Mouse (Mus musculus) heart, embryonic 15.5 days (tissue): Measurements from ENCODE around the gene Tas1r2. TPM values are rescaled to one million over a fixed set of nuclear protein-coding genes. Genes with fewer than 3 reads are reported as not detected.

ENCODE experiments used
- ATAC-seq: fragments of 200-750 bp; cut with Nextera tagmentation; replicated peaks from 2 replicates; pipeline ENCODE4 v1.8.0; 2017; ENCODE audit warnings: low read depth, moderate TSS enrichment; ENCODE audit not compliant: insufficient number of reproducible peaks, insufficient read depth, low FRiP score
- H3K27ac ChIP-seq: fragments of 300-500 bp; sonication (generic); 2 replicates; pipeline ENCODE4 v1.5.1; 2015; ENCODE audit warnings: mild to moderate bottlenecking, inconsistent platforms
- H3K27me3 ChIP-seq: fragments of 300-500 bp; sonication (generic); 2 replicates; pipeline ENCODE4 v1.6.1; 2015; ENCODE audit warnings: inconsistent platforms
- H3K36me3 ChIP-seq: fragments of 300-500 bp; sonication (generic); 2 replicates; pipeline ENCODE4 v1.6.1; 2015; ENCODE audit warnings: mild to moderate bottlenecking, inconsistent platforms
- H3K4me1 ChIP-seq: fragments of 300-500 bp; sonication (generic); replicated peaks from 2 replicates; pipeline ENCODE4 v1.6.1; 2015; ENCODE audit warnings: inconsistent platforms
- H3K4me2 ChIP-seq: fragments of 300-500 bp; sonication (generic); 2 replicates; pipeline ENCODE4 v1.6.1; 2015; ENCODE audit warnings: inconsistent platforms, mild to moderate bottlenecking, moderate library complexity
- H3K4me3 ChIP-seq: fragments of 300-500 bp; sonication (generic); 2 replicates; pipeline ENCODE4 v1.5.1; 2015; ENCODE audit warnings: mild to moderate bottlenecking, inconsistent platforms
- H3K9ac ChIP-seq: fragments of 300-500 bp; sonication (generic); 2 replicates; pipeline ENCODE4 v1.6.1; 2015; ENCODE audit warnings: mild to moderate bottlenecking, inconsistent platforms
- H3K9me3 ChIP-seq: fragments of 300-500 bp; sonication (generic); replicated peaks from 2 replicates; pipeline ENCODE4 v1.6.1; 2016; ENCODE audit warnings: inconsistent platforms
- WGBS: fragments of 180-500 bp; shearing (Covaris S2); methylation state at CpG from one replicate; pipeline ENCODE4 v1.1.7; 2015; ENCODE audit warnings: mixed read lengths; 5-methylcytosine and 5-hydroxymethylcytosine counted together
- microRNA-seq: library from miRNA; unstranded; fragments of <30 nt; microRNA quantifications from one replicate; pipeline ENCODE4, GENCODE M21; 2016
- polyA plus RNA-seq: library from polyadenylated mRNA; unstranded; fragments of >200 nt; fragmentation: Nextera tagmentation; extraction: Ambion mirVana; gene quantifications from 2 replicates; pipeline ENCODE4 v1.2.1, GENCODE M21; 2015

Tas1r2 gene
- polyA plus RNA-seq, 1 experiment from 2014 or later, result not detected

DNA sequence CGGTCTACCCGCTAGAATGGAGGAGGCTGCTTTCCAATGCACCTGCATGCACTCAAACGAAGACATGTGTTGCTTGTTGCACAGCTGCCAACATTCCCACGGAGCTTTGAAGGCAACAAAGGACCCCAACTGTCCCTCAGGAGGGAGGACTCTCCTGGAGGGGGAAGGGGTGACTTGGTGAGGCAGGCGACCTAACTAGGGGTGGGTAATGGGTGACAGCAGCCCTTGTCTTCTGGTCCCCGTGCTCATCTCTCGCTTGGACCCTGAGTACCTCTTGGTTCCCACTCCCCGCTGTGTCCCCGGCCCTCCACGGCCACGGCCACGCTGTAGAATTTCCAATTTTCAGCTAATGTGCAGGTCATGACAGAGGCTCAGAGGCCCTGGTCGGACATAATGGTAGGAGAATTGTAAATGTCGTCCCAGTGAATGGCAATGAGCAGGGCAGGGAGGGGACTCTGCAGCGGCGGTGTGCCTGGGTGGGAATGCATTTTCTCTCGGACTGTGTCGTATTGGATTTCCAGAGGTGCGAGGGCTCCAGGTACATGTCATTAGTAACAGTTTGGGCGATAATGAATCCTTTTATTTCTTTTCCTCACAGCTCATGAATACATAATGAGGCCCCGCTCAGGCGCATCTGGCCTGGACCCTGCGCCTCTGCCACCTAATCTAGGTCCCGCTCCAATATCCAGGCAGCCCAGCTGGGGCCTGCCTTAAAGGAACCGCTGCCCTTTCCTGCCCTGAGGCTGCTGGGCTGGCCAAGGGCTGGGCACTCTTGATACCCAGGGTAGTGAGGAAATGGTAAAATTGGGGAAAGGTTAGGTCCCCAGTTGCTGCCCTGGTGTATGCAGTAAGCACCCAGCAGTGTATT is 57.4 kb downstream of the Tas1r2 start:
- ATAC-seq, result no peak
- Histone ChIP-seq H3K4me2 (no peak overlapping the region), H3K4me1 (no peaks in the 10 kb centered on the region), H3K4me3 (no peak overlapping the region), H3K9me3 (no peaks in the 10 kb centered on the region), H3K27me3 (peaks cover 33% of the 10 kb centered on the region), H3K9ac (no peak overlapping the region), H3K27ac (no peak overlapping the region), H3K36me3 (no peaks in the 10 kb centered on the region)
- 45% methylated on average over 25 of the region's 25 CpGs for WGBS

DNA sequence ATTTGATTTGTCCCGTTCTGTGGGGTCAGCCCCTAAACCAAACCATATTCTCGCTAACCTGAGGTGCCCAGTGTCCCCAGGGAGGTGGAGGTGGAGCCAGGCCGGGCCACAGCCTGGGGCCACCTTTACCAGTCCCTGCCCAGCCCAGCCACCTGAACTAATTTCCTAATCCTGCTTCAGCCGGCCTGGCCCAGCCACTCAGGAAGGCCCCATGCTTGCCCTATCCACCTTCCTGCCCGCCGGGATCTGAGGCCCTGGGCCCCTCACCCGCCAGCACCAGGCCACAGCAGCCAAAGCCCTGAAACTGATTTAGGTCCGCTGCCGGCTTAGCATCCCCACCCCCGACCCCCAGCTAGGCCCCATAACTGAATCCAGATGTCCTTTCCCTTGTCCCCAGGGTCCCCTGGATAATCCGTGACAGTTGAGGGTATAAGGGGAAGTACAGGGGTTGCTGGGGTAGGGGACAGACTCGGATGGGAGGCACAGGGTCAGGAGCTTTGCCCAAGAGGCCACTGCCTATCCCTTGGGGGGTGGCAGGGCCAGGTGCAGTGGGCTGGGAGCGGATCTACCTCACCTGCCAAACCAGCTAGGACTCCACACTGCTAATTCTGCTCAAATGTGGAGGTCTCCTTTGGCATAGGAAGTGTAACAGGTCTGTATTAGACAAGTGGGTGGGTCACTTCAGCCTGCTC is 62.0 kb downstream of the Tas1r2 start:
- H3K36me3 ChIP-seq, result no peaks in the 10 kb centered on the region
- H3K4me3 ChIP-seq, result no peak overlapping the region

DNA sequence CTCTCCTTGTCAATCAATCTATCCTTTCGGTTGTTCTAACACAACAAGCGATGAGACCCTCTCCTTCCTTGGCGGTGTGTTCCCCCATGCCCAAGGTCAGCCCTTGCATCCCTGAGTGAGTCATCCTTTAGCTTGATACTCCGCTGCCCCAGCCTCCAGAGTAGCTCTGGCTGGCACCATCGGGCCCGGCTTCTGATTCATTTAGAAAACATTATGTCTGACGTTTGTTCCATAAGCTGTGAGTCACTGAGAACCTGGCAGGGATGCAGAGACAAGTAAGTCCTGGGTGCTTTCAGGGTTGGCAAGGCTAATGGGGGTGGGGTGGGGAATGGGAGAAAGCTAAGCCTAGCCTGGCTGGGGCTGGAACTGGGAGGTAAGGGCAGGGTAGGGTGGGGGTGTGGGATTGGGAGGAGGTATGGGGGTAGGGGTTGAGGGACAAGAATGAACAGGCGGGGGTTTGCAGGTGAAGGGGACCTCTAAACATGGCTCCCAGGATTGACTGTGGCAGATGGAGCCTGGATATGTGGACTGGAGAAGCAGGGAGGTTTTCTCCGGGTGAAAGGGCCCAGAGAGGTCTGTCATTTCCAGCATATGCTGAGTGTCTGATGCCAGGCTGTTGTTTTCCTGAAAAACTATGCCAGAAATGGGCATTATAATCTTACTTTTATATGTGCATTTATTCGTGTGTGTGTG is 63.3 kb downstream of the Tas1r2 start:
- H3K27me3 ChIP-seq, result peaks cover 20% of the 10 kb centered on the region
- no peak for ATAC-seq
- no peak overlapping the region for H3K4me3 ChIP-seq
- H3K36me3 ChIP-seq, result no peaks in the 10 kb centered on the region
- WGBS, result 74% methylated on average over 10 of the region's 10 CpGs
- H3K9ac ChIP-seq, result no peak overlapping the region
- H3K4me2 ChIP-seq, result no peak overlapping the region
- H3K27ac ChIP-seq, result no peak overlapping the region
- no peaks in the 10 kb centered on the region for H3K4me1 ChIP-seq
- no peaks in the 10 kb centered on the region for H3K9me3 ChIP-seq

More for the DNA sequence above, 62.0 kb downstream of the Tas1r2 start:
- 31% methylated on average over 13 of the region's 13 CpGs for WGBS
- Histone ChIP-seq H3K27me3 (peaks cover 27% of the 10 kb centered on the region), H3K27ac (no peak overlapping the region), H3K4me2 (no peak overlapping the region), H3K9me3 (no peaks in the 10 kb centered on the region), H3K9ac (no peak overlapping the region), H3K4me1 (no peaks in the 10 kb centered on the region)
- no peak for ATAC-seq

DNA sequence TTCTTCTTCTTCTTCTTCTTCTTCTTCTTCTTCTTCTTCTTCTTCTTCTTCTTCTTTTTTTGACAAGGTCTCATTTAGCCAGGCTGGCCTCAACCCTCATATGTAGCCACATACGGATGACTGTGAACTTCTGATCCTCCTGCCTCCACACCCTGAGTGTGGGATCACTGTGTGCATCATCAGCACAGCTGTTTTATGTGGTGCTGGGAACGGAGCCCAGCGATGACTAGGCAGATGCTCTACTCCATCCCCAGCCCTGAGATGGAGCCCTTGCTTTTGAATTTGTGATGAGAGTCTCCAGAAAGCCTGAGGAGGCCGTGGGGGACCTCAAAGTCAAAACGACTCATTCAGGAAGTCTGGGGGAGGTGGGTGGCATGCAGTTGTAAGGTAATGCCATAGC is 65.6 kb downstream of the Tas1r2 start:
- no peaks in the 10 kb centered on the region for H3K4me1 ChIP-seq
- no peaks in the 10 kb centered on the region for H3K36me3 ChIP-seq
- H3K4me3 ChIP-seq, result no peak overlapping the region
- ATAC-seq, result no peak
- WGBS, result 76% methylated on average over 5 of the region's 5 CpGs
- no peak overlapping the region for H3K4me2 ChIP-seq
- H3K9me3 ChIP-seq, result no peaks in the 10 kb centered on the region
- H3K27me3 ChIP-seq, result peaks cover 18% of the 10 kb centered on the region
- no peak overlapping the region for H3K27ac ChIP-seq
- no peak overlapping the region for H3K9ac ChIP-seq

Small RNAs within 50 kb of the gene (microRNA-seq; reads per million reads assigned to microRNA genes)
- gene Mir7020, result not detected

Other genes starting within 250 kb of the Tas1r2 start
- 2.4 and 3.4 TPM in 2 replicates for gene Iffo2, start 123.0 kb upstream of the Tas1r2 start, polyA plus RNA-seq
- gene Gm21969, start 50.4 kb upstream of the Tas1r2 start, polyA plus RNA-seq, result 0.05 TPM in 1 of 2 replicates, not detected in the other
- 25.2 and 33.2 TPM in 2 replicates for gene Aldh4a1, start 30.7 kb upstream of the Tas1r2 start, polyA plus RNA-seq
- gene Pax7, start 180.0 kb downstream of the Tas1r2 start, polyA plus RNA-seq, result not detected in 2 replicates